Mouse (Mus musculus): ENCODE measurements at regions not wholly inside any gene's neighbourhood (a gene's known extent, or its start where the extent isn't known, plus 50 kb on each side); places are given as distances from the start of the nearest gene placed in this dataset.

GRCm38 (mm10) chr14:62084047-62084446 is 208.3 kb upstream of the Rnaseh2b start:
- 55% methylated on average over 2 of the region's 2 CpGs for WGBS (ENCODE audit: missing documents)
- Histone ChIP-seq H3K79me2 (ENCODE audit: inconsistent target) (no peaks in the 10 kb centered on the region), H3K27ac (no peak overlapping the region), H3K4me3 (ENCODE audit: inconsistent target) (no peak overlapping the region), H3K36me3 (ENCODE audit: inconsistent target) (no peaks in the 10 kb centered on the region)

GRCm38 (mm10) chr14:62088174-62088573 is 204.2 kb upstream of the Rnaseh2b start:
- Histone ChIP-seq H3K4me3 (ENCODE audit: inconsistent target) (no peak overlapping the region), H3K79me2 (ENCODE audit: inconsistent target) (no peaks in the 10 kb centered on the region), H3K36me3 (ENCODE audit: inconsistent target) (no peaks in the 10 kb centered on the region), H3K27ac (no peak overlapping the region)
- WGBS (ENCODE audit: missing documents) = 98% methylated on average over 3 of the region's 3 CpGs

DNA sequence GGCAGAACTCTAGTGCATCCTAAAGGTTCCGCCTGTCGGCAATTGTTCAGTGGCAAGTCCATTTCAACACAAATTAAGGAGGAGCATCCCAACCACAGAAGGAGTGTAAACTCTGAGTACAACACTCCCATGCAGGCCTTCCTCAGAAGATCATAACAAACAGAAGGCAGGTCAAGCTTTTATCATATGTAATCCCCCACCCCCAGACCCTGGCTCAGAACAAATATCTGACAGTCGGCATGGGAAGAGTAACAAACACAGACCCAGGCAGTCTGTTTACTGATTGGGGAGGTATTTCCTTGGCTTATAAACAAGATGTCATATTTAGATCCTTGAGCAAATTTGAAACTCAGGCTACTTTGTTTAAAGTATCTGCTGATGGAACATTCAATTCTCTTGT is 174.9 kb upstream of the Rnaseh2b start:
- H3K36me3 ChIP-seq (ENCODE audit: inconsistent target) = no peaks in the 10 kb centered on the region
- H3K27ac ChIP-seq = no peak overlapping the region
- 95% methylated on average over 3 of the region's 3 CpGs for WGBS (ENCODE audit: missing documents)
- H3K79me2 ChIP-seq (ENCODE audit: inconsistent target) = no peaks in the 10 kb centered on the region
- H3K4me3 ChIP-seq (ENCODE audit: inconsistent target) = no peak overlapping the region

- 11% methylated on average over 2 of the region's 2 CpGs for WGBS (ENCODE audit: missing documents)
- Histone ChIP-seq H3K36me3 (ENCODE audit: inconsistent target) (no peaks in the 10 kb centered on the region), H3K27ac (no peak overlapping the region), H3K79me2 (ENCODE audit: inconsistent target) (no peaks in the 10 kb centered on the region), H3K4me3 (ENCODE audit: inconsistent target) (no peak overlapping the region)
Measured at GRCm38 (mm10) chr14:62118542-62118953, 173.8 kb upstream of the Rnaseh2b start.

- no peak overlapping the region for H3K27ac ChIP-seq
- no peak overlapping the region for H3K4me3 ChIP-seq (ENCODE audit: inconsistent target)
- H3K79me2 ChIP-seq (ENCODE audit: inconsistent target) = no peaks in the 10 kb centered on the region
- no peaks in the 10 kb centered on the region for H3K36me3 ChIP-seq (ENCODE audit: inconsistent target)
- 88% methylated on average over 6 of the region's 6 CpGs for WGBS (ENCODE audit: missing documents)
Measured at GRCm38 (mm10) chr14:62128918-62129317, 163.5 kb upstream of the Rnaseh2b start.

GRCm38 (mm10) chr14:62132353-62132816 is 160.0 kb upstream of the Rnaseh2b start:
- 73% methylated on average over 8 of the region's 8 CpGs for WGBS (ENCODE audit: missing documents)
- Histone ChIP-seq H3K79me2 (ENCODE audit: inconsistent target) (no peaks in the 10 kb centered on the region), H3K4me3 (ENCODE audit: inconsistent target) (no peak overlapping the region), H3K27ac (no peak overlapping the region), H3K36me3 (ENCODE audit: inconsistent target) (no peaks in the 10 kb centered on the region)

DNA sequence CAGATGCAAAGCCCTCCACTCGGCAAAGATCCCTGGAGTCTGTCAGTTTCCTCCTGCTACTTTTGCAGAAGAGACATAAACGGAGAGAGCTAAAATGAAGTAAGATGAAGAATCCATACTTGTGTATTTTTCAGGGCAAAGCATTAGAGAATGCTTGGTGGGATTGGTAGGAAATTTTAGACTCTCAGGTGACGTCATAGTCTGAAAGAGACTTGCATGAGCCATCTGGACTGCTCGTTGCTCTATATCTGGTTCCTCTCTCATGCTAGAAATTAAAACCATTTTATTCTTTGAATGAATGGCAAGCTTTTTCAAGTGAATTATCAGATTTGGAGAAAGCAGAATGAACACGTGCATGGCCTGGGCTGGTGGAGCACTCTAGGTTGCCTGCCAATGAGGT is 154.4 kb upstream of the Rnaseh2b start:
- H3K79me2 ChIP-seq (ENCODE audit: inconsistent target) = no peaks in the 10 kb centered on the region
- 85% methylated on average over 5 of the region's 5 CpGs for WGBS (ENCODE audit: missing documents)
- H3K36me3 ChIP-seq (ENCODE audit: inconsistent target) = no peaks in the 10 kb centered on the region

DNA sequence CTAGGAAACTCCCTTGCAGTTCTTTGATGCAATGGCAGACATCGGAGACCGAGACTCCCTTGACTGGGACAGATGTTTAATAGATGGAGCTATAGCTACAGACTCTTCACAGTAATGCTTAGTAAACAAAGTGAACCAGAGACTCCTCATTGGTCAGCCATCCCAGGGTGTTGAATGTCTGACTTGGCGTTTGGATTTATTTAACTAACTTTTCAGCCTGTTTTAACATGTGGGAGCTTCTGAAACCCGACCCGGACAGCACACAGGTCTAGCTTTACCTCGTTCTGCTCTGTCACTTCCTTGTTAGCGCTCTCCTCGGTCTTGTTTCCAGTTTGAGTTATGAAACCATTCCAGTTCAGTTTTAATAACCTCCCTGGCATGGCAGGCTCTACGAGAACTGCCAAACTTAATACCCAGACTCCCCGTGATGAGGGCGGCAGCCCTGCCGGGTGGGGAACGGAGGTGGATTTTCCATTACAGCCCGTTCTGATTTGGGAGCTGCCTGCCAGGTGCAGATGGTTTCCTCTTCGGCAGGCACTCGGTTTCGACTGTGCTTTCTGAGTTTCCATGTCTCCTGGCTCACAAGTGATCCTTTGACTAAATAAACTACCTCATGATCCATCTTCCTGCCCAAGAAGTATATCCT is 147.9 kb upstream of the Rnaseh2b start:
- H3K79me2 ChIP-seq (ENCODE audit: inconsistent target) = no peaks in the 10 kb centered on the region
- H3K36me3 ChIP-seq (ENCODE audit: inconsistent target) = no peaks in the 10 kb centered on the region
- no peak overlapping the region for H3K27ac ChIP-seq
- no peak overlapping the region for H3K4me3 ChIP-seq (ENCODE audit: inconsistent target)
- 56% methylated on average over 17 of the region's 17 CpGs for WGBS (ENCODE audit: missing documents)

More for the DNA sequence above, 154.4 kb upstream of the Rnaseh2b start:
- Histone ChIP-seq H3K4me3 (ENCODE audit: inconsistent target) (no peak overlapping the region), H3K27ac (no peak overlapping the region)

DNA sequence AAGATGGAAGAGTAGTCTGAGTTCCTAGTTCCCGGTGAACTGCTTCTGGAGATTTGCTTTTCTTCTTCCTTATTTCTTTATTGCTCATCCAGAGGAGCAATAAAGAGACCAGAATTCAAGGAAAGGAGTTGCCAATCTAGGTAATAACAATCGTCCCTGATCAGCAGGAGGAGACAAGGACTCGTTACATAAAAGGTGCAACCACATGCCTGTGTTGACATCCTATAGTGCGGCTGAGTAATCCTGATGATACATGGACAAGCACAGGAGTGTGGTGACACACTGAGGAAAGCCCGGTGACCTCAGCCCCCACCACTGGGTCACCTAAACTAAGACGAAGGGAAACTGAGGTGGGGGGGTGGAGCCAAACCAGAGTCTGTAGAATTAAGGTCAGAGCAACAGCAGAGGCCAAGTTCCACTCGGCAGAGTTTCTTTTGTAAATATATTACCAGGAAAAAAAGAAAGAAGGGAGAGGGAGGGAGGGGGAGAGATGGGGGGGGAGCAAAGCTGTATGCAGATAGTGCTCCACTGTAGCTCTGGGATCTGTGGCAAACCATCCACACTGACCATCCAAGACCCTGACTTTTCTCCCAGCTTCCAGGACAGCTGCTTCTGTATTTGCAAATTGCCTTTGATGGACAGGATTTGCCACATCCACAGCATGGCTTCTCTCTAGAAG is 135.2 kb upstream of the Rnaseh2b start:
- Histone ChIP-seq H3K79me2 (ENCODE audit: inconsistent target) (no peaks in the 10 kb centered on the region), H3K36me3 (ENCODE audit: inconsistent target) (no peaks in the 10 kb centered on the region), H3K27ac (no peak overlapping the region), H3K4me3 (ENCODE audit: inconsistent target) (no peak overlapping the region)
- 84% methylated on average over 6 of the region's 7 CpGs for WGBS (ENCODE audit: missing documents)

DNA sequence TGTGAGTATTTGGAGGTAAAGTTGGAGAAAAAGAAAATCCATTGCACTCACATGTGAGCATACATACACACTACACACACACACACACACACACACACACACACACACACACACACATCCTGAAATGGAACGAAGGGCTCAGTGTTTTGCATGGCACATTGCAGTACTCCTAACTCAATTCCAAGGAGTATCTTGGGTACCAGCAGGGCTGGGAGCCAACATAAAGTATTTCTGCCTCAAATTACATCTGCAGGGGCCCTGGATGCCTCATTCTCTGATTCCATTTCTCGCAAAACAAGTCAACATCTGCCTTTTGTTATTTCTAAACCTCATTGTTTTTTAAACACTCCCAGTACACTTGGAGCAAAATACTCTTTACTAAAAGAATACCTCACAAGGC is 132.7 kb upstream of the Rnaseh2b start:
- Histone ChIP-seq H3K36me3 (ENCODE audit: inconsistent target) (no peaks in the 10 kb centered on the region), H3K4me3 (ENCODE audit: inconsistent target) (no peak overlapping the region), H3K79me2 (ENCODE audit: inconsistent target) (no peaks in the 10 kb centered on the region), H3K27ac (no peak overlapping the region)
- 85% methylated on average over 2 of the region's 2 CpGs for WGBS (ENCODE audit: missing documents)

DNA sequence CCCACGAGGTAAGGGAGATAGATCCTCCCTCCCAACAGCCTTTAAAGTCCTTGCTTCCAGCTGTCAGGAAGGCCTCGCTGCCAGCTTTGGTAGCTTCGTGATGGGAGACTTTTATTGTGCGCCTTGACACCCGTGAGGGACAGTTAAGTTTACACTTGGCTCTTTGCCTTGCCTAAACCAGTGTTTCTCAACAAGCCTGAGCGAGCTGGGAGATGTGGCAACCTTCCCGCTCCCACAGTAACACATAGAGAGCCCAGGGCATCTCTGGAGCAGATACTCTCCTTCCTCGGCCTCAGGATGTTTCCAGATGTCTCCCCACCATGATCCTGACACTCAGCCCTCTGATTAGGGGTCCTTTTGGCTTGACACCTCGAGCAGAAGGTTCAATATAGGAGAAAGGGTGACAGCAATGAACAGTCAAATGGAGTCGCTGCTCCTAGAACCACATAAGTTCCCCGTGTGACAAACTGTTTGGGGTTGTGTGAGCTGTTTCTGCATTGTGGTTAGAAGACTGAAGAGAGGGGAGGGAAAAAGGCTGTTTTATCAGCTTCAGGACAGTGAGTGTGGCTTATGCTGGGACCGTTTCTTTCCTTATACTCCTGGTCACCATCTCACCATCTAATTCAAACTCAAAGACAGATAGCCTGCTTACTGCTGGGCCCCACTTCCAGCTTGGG is 129.1 kb upstream of the Rnaseh2b start:
- H3K27ac ChIP-seq = no peak overlapping the region
- 33% methylated on average over 12 of the region's 12 CpGs for WGBS (ENCODE audit: missing documents)
- no peaks in the 10 kb centered on the region for H3K36me3 ChIP-seq (ENCODE audit: inconsistent target)
- H3K79me2 ChIP-seq (ENCODE audit: inconsistent target) = no peaks in the 10 kb centered on the region
- no peak overlapping the region for H3K4me3 ChIP-seq (ENCODE audit: inconsistent target)

- H3K27ac ChIP-seq = no peak overlapping the region
Measured at GRCm38 (mm10) chr14:62164918-62165317, 127.5 kb upstream of the Rnaseh2b start.

DNA sequence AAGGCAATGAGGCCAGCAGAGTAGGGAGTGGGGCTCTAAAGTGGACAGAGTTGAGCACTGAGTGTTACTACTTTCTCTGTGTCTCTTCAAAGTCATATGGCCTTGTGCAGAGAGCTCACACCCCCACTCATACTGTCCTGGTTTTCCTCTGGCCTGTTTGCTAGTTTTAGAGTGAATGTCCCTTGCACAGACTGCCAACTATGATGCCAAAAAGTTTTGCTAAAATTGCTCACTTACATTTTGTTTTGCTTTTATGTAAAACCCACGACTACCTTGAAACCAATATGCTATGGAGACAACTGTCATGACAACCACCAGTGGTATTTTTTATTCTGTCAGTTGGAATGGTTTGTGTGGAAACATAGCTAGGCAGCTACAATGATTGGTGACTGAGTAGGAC is 126.4 kb upstream of the Rnaseh2b start:
- no peaks in the 10 kb centered on the region for H3K79me2 ChIP-seq (ENCODE audit: inconsistent target)
- H3K27ac ChIP-seq = no peak overlapping the region
- WGBS (ENCODE audit: missing documents) = 70% methylated on average over 1 of the region's 1 CpGs
- H3K36me3 ChIP-seq (ENCODE audit: inconsistent target) = no peaks in the 10 kb centered on the region
- H3K4me3 ChIP-seq (ENCODE audit: inconsistent target) = no peak overlapping the region

More at GRCm38 (mm10) chr14:62164918-62165317, 127.5 kb upstream of the Rnaseh2b start:
- H3K79me2 ChIP-seq (ENCODE audit: inconsistent target) = no peaks in the 10 kb centered on the region
- no peaks in the 10 kb centered on the region for H3K36me3 ChIP-seq (ENCODE audit: inconsistent target)
- 56% methylated on average over 4 of the region's 4 CpGs for WGBS (ENCODE audit: missing documents)
- no peak overlapping the region for H3K4me3 ChIP-seq (ENCODE audit: inconsistent target)

DNA sequence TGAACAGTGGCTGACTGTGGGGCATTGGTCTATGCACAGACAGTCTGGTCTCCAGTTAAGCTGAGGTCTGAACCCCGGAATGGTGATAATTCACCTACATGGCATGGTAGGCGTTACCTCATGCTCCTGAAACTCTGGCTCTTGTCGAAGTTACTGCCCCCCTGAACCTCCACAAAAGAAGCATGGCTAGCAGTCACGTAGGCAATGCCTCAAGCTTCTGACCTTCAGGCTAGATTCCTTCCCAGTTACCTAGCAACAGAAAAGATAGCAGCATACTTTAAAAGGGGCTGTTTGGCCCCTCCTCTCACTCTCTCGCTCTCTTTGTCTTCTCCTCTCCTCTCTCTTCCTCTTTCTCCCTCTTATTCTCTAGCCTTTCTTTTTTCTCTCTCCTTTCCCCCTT is 125.8 kb upstream of the Rnaseh2b start:
- H3K79me2 ChIP-seq (ENCODE audit: inconsistent target) = no peaks in the 10 kb centered on the region
- H3K36me3 ChIP-seq (ENCODE audit: inconsistent target) = no peaks in the 10 kb centered on the region
- WGBS (ENCODE audit: missing documents) = 83% methylated on average over 5 of the region's 5 CpGs
- H3K4me3 ChIP-seq (ENCODE audit: inconsistent target) = no peak overlapping the region
- H3K27ac ChIP-seq = no peak overlapping the region

- H3K27ac ChIP-seq = no peak overlapping the region
- H3K4me3 ChIP-seq (ENCODE audit: inconsistent target) = no peak overlapping the region
- no peaks in the 10 kb centered on the region for H3K36me3 ChIP-seq (ENCODE audit: inconsistent target)
- 44% methylated on average over 5 of the region's 6 CpGs for WGBS (ENCODE audit: missing documents)
- H3K79me2 ChIP-seq (ENCODE audit: inconsistent target) = no peaks in the 10 kb centered on the region
Measured at GRCm38 (mm10) chr14:62167090-62167489, 125.3 kb upstream of the Rnaseh2b start.
